Mouse (Mus musculus): Measurements from ENCODE around the gene Abi3. TPM values are rescaled to one million over a fixed set of nuclear protein-coding genes. Genes with fewer than 3 reads are reported as not detected.

Gene Abi3
- under 1 TPM; 0.04 to 0.12 TPM for polyA plus RNA-seq (2012; fragmentation: generic; extraction: Trizol)

DNA sequence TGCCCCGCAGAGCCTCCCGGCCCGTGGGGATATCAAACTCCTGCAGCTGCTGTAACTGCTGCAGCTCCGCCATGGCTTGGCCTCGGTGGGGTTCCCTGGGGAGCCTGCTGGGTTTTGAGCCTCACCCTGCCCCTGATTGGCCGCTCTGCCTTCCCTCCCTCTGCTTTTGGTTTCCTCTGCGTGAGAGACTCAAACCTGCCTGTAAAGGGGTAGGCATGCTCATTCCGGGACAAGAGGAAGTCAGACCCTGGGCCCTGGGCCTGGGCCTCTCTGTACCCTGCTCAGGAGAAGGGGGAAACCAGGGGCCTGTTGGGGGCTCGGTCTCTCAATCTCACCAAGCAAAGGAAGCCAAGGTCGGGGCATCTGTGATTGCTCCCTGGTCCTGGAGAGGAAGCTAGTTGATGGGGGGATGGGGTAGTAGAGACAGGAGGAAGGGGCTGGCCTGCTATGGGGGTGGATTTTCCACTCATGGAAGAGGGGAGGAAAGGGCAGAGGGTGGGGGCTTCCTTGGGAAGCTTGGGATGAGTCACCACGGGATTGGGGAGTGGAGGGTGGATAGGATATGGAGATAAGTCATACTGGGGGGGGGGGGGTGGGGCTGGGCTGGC lies at the start of gene Abi3:
Gene Abi3 (minus strand): TSS at position 403 of the 608 bp plus-strand sequence.

DNA sequence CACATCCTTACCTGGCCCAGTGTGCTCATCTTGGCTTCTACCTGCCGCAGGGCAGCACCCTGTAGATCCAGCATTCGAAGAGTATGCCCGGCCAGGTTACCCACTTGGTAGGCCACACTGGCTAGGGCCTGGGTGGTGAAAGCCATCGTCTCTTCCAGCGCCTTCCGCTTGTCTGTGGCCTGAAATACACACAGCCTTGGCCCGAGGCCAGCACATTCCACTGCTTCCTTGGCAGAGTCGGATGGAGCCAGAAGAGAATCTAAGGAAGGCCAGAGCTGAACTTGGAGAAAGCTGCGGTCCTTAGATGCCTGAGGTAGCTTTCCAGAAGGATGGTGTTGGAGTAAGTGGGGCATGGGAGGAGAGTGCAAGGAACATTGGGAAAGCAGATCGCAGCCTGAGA lies 5.2 kb downstream of the Abi3 start, which contains the start of gene Gngt2:
Gene Gngt2 (plus strand): TSS at position 158 of the 400 bp plus-strand sequence.

DNA sequence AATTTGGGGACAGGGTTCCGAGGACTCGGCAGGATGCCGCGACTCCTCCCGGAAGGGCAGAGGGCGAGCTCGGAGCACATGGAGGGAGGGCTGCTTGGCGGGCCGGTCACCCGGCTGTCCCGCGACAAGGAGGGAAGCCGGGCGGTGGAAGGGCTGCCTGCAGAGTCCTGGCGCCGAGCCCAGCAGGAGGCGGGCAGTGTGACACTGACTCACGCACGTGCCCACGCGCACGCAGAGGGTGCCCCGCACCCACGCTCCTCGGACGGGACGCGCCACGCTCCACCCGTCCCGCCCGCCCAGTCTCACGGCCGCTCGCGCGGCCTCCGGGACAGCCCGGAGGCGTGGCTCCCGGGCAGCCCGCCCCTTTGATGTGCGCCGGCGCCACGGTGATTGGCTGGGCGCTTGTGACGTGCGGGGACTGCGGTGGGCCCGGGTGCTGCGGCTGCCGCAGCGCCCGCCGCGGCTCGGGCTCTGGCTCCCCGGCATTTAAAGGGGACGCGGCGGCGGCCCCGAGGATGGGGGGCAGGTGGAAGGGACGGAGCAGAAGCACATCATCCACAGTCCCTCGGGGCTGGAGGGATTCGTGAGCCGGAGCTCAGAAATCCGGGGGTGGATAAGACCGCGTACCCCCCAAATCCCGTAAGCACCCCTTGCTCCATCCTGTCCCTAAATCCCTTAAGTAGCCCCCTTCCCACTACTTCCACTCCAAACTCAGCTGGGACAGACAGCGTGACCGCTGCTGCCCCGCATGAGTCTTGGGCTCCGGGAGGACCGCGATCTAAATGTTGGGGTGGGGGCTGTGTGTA lies 18.0 kb downstream of the Abi3 start, which contains the start of gene Phospho1:
Gene Phospho1 (plus strand): TSS at position 429 of the 806 bp plus-strand sequence.

Other genes starting within 250 kb of the Abi3 start
- 100 to 1,000 TPM; 232 to 455 TPM for gene Phb, start 175.5 kb downstream of the Abi3 start, polyA plus RNA-seq (2012; fragmentation: generic; extraction: Trizol)
- gene Zfp652, start 129.8 kb downstream of the Abi3 start, polyA plus RNA-seq (2012; fragmentation: generic; extraction: Trizol) = 10 to 100 TPM in 1 of 2 experiments, 1 to 10 TPM in 1; 1.1 to 14.3 TPM
- gene B130006D01Rik, start 118.9 kb downstream of the Abi3 start, polyA plus RNA-seq (2012; fragmentation: generic; extraction: Trizol) = under 1 TPM in 1 of 2 experiments, not detected in 1; 0.15 TPM
- gene Phospho1, start 18.0 kb downstream of the Abi3 start, polyA plus RNA-seq (2012; fragmentation: generic; extraction: Trizol) = 10 to 100 TPM; 10.7 to 18.4 TPM
- 1 to 10 TPM in 1 of 2 experiments, under 1 TPM in 1; 0.84 to 1.2 TPM for gene Gngt2, start 5.3 kb downstream of the Abi3 start, polyA plus RNA-seq (2012; fragmentation: generic; extraction: Trizol)
- under 1 TPM; 0.02 to 0.06 TPM for gene B4galnt2, start 72.4 kb upstream of the Abi3 start, polyA plus RNA-seq (2012; fragmentation: generic; extraction: Trizol)
- gene Igf2bp1, start 163.5 kb upstream of the Abi3 start, polyA plus RNA-seq (2012; fragmentation: generic; extraction: Trizol) = 10 to 100 TPM in 1 of 2 experiments, 1 to 10 TPM in 1; 7.3 to 12.6 TPM
- gene Gip, start 182.1 kb upstream of the Abi3 start, polyA plus RNA-seq (2012; fragmentation: generic; extraction: Trizol) = under 1 TPM in 1 of 2 experiments, not detected in 1; 0.44 TPM
- 100 to 1,000 TPM; 167 to 278 TPM for gene Snf8, start 192.4 kb upstream of the Abi3 start, polyA plus RNA-seq (2012; fragmentation: generic; extraction: Trizol)
- 10 to 100 TPM; 50.3 to 83.2 TPM for gene Ube2z, start 222.9 kb upstream of the Abi3 start, polyA plus RNA-seq (2012; fragmentation: generic; extraction: Trizol)
- 1,000 to 10,000 TPM in 1 of 2 experiments, 100 to 1,000 TPM in 1; 623 to 1,824 TPM for gene Atp5g1, start 233.2 kb upstream of the Abi3 start, polyA plus RNA-seq (2012; fragmentation: generic; extraction: Trizol)

All from C3H10T1/2 (cell line).